Mouse (Mus musculus) heart, adult 9 months (tissue): ENCODE results near the gene Aplp1.
A peak's percentile ranks its signal among the peaks of the same experiment; 100 is the strongest.
"Not testable (repeated sequence)": the region's sequence is repeated elsewhere in the genome, so short reads cannot be mapped to it uniquely, and the experiment has no call there.

Source experiments
- DNase-seq, 2 experiments: peaks; one replicate each; pipeline ENCODE4 v3.0.0; 2022; ENCODE audit warnings: low spot score in 2 of 2

Gene Aplp1

DNA sequence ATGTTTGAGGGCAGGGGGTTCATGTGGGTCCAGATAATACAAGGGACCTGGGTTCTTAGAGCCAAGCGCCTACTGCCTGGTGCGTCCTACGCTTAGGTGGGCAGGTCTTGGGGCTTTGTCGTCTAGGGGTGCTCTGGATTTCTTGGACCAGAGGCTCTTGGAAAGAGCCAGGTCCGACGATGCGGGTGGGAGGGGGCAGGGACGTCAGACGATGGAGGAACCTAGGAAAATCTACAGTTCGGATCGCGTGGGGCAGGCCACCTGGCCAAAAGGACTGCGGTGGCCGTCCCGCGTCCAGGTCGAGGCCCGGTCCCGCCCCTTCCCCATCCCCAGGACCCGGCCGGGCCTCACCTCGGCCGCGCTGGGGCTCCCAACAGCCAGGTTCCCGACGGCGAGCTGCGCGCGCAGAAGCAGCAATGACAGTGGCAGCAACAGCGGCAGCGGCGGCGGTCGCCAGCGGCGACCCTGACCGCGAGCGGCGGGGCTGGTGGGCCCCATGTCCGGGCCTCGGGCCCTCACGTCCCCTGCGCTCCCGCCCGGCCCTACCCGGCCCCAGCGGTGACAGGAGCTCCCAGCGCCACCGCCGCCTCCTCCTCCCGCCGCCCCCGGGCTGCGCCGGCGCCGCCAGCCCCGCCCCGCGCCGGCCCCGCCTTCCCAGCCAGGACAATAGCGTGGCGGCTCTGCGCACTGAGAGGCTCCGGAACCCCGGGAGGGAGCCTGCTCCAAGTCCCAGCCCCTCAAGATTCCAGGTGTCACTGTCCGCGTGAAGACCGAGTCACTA is at the start of gene Aplp1:
Gene Aplp1, minus strand, starts transcription at position 565 of the 781 bp plus-strand sequence.
- peak; percentile 24 to 31 for DNase-seq

DNA sequence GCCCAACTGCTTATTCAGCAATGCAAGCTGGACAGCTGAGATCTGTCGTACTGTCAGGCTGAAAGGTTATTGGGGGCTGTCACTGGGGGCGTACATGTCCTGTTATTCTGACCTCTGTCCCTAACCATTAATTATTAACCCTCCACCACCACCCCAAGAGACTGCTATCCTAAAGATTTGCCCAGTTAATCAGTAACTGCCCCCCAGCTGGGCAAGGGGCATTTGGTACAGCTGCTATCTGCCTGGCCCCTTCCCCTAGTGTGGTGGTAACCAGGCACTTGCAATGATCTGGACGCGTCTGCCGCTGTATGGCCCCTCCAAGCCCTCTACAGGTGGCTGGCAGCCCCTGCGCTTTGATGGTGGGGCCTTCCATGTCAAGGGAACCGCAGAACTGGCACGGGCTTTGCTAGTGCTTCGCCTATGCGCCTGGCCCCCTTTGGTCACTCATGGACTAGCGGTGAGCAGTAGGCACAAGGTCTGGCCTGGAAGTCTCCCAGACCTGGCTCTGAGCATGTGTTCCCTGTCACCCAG is 48.1 kb upstream of the Aplp1 start, which contains the start of gene Prodh2:
Gene Prodh2, plus strand, starts transcription at position 222 of the 531 bp plus-strand sequence.
- no peak for DNase-seq

DNA sequence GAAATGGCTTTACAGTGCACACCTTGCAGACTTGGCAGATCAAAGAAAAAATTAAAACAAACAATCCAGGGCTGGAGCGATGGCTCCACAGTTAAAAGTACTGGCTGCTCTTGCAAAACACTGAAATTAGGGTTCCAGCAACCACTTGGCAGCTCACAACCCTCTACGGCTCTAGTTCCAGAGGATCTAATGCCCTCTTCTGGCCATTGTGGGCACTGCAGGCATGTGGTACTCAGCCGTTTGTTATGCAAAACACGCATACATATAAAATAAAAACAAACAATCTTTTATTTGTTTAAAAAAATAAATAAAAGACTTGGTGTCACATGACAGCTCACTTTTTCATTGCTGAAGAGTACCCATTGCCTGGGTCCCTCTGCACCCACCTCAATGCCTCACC is 47.4 kb upstream of the Aplp1 start:
- peak; percentile 37 to 54 for DNase-seq

DNA sequence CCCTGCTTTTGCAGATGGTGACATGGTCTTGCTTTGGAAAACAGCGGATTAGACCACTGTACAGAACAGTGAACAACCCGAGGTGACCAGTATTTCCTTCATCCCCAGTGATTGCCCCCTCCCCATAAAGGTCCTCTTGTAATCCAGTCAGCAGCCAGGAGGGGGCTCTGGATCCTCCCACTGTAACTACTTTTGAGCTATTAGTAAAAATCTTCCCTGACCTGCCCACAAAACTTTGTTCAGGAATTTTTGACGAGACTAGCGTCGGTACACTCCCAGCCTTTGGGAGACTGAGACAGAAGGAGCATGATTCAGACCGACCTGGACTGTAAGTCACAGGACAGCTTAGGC is 45.6 kb upstream of the Aplp1 start:
- DNase-seq, result no peak

DNA sequence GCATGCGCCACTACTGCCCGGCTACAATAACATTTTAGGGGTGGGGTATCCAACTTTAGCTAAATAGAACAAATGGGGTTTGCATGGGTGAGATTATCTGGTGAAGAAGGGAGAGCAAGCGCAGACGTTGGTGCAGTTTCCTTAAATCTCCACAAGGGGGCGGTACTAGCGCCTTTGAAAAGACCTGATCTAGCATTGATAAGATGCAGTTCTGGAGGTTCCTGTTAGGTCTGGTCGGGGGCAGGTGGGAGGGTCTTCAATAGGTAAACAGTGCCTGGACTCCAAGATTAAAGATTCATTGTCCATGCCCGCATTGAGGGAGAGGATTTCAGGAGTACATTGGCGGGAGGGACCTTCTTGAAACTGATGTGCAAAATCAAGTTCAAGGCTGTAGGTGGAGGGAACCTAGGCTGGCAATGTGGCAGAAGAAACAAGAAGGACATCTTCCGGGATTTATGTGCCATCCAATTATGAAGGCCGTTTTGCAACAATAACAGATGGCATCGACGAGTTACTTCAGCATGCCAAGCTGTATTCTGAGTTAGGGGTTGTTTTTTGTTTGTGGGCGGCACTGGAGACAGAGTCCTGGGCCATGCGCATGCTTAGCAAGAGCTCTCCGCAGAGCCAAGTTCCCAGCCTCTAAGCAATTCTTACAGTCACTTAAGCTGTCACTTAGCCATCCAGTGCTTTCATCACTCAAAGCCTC is 45.1 kb upstream of the Aplp1 start:
- DNase-seq, result no peak

DNA sequence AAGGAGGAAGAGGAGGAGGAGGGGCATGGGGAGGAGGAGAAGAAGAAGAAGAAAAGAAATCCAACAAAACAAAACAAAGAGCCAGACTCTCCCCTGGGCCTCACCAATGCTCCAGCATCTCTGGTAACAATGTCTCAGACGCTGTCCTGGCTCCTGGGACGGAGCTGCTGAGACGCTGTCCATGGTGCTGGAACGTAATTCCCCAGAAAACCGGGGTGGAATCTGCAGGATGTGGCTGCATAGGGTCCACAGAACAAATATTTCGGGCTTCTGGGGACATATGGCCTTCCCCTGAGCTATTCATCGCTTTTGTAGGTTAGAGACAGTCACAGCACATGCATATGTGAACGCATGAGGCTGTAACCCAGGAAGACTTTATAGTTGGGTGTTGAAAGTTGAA is 38.9 kb upstream of the Aplp1 start:
- no peak for DNase-seq

DNA sequence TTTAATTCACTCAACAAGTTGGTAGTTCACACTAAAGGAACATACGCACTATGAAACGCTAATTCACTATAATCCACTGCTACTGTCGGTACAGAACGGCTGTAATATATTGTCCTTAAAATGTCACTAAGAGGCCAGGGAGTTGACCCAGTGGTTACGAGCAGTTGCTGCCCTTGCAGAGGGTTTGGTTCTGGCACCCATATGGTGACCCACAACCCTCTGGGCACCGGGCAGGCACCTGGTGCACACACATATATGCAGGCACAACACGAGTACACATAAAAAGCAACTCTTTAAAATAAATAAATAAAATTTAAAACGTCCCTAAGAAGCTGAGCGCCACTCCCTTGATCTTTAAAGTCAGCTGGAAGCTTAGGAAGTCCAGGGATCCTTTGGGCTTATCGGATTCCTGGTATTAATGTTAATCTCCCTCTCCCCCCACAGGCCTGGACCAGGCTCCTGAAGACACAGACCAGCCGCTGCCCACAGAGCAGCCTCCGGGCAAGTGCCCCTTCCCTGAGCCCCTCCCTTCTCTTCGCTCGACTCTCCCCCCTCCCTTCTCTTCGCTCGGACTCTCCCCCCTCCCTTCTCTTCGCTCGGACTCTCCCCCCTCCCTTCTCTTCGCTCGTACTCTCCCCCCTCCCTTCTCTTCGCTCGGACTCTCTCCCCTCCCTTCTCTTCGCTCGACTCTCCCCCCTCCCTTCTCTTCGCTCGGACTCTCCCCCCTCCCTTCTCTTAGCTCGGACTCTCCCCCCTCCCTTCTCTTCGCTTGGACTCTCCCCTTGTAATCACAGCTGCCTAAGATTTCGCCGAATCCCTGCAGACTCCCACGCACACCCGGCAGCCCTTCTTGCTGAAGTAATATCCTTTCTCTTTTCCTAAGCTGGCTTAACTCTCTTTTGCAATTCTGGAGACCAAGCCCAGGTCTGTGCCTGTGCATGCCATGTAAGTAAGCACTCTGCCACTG is 32.4 kb upstream of the Aplp1 start:
- DNase-seq, result no peak

DNA sequence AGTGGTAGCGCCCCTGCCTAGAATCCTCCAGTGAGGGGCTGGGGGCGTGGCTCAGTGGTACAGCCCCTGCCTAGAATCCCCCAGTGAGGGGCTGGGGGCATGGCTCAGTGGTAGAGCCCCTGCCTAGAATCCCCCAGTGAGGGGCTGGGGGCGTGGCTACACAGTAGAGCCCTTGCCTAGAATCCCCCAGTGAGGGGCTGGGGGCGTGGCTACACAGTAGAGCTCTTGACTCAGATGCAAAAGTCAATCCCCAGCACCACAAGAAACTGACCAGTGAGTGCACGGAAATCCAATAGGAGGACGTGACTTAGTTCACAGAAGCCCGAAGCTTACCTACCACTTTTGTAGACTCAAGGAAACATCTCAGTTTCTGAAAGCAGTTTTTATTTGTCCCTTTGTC is 30.8 kb upstream of the Aplp1 start:
- not testable (repeated sequence) for DNase-seq

DNA sequence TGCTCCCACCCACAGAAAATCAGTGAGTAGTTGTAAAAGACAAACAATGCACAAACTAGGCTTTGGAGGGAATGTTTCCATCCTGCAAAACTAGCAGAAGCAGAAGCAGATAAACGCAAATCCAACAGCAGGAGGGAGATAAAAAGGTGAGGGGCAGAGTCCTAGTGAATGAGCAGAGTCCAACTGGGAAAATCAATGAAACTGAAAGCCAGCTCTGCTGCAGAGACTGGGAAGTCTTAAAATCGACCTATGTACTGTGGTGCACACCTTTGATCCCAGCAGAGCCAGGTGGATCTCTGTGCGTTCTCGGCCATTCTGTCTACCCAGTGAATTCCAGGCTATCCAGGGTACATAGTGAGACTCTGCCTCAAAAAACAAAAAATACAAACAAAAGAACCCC is 29.7 kb upstream of the Aplp1 start:
- no peak for DNase-seq

DNA sequence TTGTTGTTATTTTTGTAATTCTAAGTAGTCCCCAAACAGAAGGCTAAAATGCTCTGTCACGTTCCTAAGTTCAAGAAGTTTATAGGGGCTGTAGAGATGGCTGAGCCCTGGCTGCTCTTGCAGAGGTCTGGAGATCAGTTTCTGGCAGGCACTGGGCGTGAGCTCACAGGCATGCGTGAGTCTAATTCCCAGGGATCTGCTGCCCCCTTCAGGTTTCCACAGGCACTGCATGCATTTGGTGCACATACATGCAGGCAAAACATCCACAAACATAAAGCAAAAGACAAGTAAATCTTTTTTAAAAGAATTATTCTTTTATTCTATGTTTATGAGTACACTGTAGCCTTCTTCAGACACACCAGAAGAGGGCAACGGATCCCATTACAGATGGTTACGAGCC is 27.1 kb upstream of the Aplp1 start:
- DNase-seq, result no peak

DNA sequence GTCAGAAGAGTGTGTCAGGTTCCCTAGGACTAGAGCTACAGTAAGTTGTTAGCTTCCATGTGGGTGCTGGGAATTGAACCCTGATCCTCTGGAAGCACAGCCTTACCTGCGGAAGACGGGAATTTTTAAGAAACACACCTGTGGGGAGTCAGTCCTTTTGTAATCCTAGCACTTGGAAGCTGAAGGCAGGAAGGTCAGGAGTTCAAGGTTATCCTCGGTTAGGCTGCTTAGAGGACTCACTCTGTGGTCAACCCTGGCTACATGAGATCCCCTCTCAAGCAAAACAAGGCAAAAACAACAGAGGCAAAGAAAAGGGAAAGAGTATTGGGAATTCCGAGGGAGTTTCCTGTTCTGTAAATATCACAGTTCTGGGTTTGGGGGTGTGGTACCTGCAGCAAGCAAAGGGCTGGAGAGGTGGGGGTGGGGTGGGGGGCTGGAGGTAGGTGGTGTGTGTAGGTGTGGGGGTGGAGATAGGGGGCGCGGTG is 19.5 kb upstream of the Aplp1 start:
- no peak for DNase-seq

DNA sequence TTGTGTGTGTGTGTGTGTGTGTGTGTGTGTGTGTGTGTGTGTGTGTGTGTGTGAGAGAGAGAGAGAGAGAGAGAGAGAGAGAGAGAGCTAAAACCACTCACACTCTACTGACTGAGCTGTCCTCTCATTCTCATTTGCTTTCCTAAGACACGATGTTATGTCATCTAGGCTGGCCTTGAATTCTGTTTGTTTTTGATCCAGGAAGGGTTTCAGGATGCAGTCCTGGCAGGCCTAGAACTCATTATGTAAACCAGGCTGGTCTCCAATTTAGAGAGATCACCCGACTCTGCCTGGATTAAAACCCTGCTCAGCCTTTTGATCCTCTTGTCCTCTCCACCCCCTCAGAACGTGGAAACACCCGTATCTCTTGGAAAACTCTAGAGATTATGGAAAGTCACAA is 18.7 kb upstream of the Aplp1 start:
- no peak for DNase-seq

DNA sequence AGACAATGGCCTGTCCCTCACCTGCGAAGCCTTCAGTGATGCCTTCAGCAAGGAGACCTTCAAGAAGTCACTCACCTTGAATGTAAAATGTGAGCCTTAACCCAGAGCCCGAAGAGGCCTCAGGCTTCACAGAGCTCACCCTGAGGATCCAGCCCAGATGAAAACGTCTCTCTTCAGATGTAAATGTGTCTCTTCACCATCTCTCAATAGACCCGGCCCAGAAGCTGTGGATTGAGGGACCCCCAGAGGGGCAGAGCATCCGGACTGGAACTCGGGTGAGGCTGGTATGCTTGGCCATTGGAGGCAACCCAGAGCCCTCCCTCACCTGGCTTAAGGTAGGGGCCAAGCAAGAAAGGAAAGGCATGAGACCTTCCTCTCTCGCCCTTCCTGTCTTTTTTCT is 18.2 kb upstream of the Aplp1 start:
- DNase-seq, result no peak

DNA sequence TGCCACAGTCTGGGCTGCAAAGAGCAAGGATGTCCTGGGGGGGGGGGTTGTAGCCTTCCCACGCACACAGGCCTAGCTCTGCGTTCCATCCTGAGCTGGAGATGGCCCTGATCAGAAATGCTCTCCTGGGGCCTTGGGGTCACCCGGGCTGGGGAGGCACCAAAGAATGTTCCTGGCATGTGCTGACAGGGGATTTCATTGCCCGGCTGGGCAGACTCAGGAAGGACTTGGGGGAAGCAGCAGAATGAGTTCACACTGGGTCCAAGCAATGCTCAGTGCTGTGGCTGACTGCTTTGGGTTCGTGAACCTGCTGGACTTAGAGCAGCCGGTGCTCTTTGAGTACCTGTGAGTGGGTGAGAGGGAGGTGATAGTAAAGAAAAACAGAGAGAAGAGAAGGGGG is 14.1 kb upstream of the Aplp1 start:
- DNase-seq, result no peak

DNA sequence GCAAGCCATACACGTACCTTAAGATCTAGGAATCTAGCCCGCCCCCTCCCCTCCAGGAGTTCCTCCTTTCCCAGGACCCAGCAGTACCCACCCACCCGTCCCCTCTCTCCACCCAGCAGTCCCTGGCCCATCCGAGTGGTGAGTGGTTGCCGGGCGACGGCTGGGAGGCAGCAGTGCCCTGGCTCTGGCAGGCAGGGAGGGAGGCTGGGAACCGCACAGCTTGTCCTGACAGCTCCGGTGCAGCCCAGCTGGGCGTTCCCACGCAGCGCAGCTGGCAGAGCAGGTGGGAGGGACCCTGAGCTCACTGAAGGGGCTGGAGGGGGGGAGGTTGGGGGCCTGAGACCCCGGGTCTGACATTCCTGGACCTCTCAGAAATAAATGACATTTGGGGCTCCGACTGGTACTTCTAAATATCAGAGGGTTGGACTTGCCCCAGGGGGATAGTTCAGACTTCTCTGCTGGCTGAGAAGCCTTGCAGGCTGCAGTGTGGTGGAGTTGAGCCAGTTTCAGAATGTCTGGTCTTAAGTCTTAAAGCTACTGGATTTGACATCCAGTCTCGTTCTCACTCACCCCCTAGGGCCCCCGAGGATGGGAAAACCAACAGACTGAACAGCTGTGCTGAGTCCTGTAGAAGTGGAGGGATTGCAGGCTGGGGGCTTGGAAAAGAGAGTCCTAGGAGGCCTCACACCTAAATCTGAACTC is 12.4 kb upstream of the Aplp1 start, which contains the start of the genes Kirrel2 and Nphs1:
Gene Kirrel2, minus strand, starts transcription at position 62 of the 702 bp plus-strand sequence.
Gene Nphs1, plus strand, starts transcription at position 687 of the 702 bp plus-strand sequence.
- no peak for DNase-seq

DNA sequence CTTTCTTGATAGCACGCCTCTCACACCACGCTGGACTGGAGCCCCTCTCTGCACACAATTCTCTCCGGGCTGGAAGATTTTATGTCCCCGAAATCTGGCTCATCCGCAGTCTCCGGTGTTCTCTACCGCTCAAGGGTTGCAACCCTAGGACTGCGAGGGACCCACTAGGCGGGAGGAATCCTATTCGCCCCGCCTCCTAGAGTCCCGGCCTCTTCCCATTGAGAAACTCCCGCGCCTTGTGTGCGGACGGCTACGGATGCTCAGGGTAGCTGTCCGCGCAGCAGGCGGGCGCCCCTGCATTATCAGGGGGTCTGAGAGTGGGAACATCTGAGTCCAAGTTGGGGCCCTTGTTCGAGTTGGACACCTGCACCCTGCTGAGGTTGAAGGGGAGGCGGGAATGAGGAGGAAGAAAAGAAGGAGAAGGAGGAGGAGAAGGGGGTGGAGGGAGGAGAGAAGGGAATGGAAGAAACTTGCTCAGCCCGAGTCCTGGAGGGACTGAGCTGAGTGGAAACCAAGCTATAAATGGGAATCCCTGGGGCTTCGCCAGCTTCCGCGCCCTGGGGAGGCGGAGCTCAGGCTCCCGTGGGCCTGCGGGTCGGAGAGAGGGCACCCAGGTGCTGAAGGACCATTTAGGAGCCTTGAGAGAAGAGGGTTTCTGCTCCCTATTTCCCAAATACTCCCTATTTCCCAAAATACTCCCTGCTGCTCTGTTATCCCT is 11.7 kb upstream of the Aplp1 start:
- DNase-seq, result no peak

DNA sequence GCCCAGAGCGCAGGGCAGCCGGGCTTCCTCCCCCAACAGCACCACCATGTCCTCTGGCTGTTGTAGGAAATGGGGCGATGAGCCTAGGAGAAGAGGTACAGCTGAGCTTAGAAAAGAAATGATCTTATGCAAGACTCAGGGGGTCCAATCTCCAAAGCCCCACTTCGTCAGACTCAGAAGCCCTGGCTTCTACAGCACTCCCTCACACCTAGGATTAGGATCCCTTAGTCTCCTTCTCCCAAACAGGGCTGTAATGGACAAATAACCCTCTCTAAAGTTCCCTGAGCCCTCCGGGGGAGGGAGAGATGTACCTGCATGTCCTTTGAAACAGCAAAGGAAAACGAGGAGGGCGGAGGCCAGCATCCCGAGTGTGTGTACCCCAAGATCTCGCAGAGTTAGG is 11.2 kb upstream of the Aplp1 start:
- DNase-seq, result no peak

DNA sequence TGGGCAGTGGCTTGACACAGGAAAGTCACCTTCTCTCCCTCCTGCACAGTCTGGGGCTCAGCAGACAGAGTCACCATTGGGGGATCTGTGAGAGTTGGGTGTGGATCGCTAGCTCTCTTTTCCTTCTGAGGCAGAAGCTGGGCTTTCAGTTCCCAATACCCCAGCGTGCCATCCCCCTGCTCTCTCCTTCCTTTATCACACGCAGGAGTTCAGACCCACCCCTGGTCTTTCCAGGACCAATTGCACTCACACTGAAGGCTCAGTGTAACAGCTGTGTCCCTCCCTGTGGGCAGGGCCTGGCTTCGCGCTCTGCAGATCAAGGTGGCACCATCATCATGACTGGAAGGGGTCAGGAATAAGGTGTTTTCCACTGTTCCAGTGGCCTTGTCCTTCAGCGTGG is 8.9 kb upstream of the Aplp1 start:
- DNase-seq, result no peak

DNA sequence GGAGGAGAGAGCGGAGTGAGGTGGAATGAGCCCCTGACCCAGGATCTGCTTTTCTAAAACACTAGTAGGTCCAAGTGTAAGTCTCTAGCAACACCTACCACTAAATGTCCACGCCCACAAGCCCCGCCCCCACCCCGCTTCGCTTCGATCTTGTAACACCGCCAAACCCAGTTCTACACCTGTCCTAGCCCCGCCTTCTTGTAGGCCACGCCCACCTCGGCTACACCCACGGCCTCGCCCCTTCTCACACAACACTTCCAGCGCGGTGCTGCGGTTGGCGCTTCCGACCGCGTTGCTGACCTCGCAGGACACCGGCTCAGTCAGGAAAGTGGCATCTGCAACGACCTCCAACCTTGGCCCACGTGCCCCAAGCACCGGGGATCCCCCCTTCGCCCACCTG is 8.4 kb upstream of the Aplp1 start:
- no peak for DNase-seq

DNA sequence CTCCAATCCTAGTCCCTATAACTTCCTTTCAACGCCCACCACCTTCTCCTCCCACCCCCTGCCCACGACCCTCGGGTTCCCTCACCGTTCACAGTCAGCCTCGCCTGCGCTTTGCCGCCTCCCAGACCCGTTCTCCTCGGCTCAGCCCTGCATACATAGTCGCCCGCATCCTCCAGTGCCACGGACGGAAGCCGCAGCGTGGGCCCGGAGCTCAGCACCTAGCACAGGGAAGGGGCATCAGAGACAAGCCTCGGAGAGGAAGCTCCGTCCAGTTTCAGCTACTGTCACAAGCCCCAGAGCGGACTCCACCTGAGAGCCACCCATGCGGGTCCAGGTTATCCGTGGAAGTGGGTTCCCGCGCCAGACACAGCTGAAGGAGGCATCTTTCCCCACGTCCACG is 8.0 kb upstream of the Aplp1 start:
- DNase-seq, result no peak
